Mouse (Mus musculus) liver, adult 2 months (tissue): ENCODE measurements around the gene Hs3st3b1.

Experiments used
- CTCF ChIP-seq: fragments of 200-500 bp; IDR thresholded peaks from 2 replicates; pipeline ENCODE4 v1.5.1; 2011; ENCODE audit warnings: low read depth, low read length, control low read depth
- POLR2A ChIP-seq: fragments of 200-500 bp; IDR thresholded peaks from 2 replicates; pipeline ENCODE4 v1.6.1; 2011; ENCODE audit warnings: low read length, control low read depth; ENCODE audit not compliant: insufficient read depth; ENCODE audit errors: extremely low read depth

DNA sequence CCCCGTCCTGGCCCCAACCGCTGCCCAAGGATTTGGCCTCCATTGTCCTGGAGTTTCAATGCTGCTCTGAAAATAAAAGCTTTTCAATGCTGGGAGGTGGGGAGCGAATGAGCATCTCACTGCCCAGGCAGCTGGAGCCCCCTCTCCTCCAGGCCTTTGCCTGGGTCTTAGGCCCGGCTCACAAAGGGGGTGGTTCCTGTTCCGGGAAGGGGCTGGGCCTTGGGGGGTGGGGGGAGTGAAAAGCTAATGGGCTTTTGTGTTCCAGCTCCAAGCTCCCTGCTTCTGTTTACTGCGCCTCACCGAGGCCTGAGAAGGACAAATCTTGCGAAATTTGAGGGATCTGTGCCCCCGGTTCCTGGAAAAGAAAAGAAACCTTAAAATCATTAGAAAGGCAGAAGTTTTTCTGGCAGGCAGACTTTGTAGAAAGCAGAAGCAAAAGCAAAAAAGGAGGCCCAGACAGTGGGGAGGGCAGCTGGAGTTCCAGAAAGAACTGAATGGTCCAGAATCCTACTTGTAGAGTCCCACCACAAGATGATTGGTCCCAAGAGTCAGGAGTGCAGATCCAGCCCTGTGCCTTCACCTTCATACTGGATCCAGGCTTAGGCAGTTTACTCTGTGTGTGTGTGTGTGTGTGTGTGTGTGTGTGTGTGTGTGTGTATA, 23.5 kb downstream of the Hs3st3b1 start:
- TF ChIP-seq CTCF (no peak), POLR2A (no peak)
